Mouse (Mus musculus) brain, adult 2 months (tissue): ENCODE results near the gene Camta2.

Experiments
- DNase-seq: peaks from one replicate; pipeline ENCODE4 v3.0.0; 2011; ENCODE audit warnings: low read depth, low spot score

Camta2 gene

DNA sequence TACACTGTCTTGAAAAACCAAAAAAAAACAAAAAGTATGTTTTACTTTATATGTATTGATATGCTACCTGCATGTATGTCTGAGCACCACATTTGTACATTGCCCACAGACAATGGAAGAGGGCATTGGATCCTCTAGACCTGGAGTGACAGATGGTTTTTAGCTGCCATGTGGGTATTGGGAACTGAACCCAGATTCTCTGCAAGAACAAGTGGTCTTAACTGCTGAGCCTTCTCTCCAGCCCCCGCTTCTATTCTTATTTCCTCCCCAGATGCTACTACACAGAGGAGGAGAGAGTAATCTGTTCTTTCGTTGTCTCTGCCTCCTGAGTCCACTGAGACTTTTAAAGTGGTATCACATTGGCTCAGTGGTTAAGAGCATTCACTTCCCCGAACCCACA lies 5.6 kb upstream of the Camta2 start:
- peak; percentile 60 for DNase-seq

DNA sequence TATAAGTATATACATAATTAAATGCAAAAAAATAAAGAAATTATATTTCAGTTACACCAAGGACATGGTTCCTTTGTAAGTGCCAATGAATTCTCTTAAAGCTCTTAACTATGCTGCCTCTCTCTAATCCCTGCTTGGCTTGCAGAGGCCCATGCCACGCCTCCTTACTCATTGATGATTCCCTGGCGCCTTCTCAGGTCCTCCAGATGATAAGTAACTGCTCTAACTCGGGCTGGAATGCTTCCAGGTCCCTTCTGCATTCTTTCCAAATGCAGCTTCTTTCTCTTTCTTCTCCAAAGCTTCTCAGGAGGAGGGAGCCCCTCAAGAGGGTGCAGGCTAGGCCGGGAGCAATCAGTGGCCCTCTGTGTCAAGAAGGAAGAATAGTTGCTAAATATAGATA lies 1.7 kb upstream of the Camta2 start:
- no peak for DNase-seq

DNA sequence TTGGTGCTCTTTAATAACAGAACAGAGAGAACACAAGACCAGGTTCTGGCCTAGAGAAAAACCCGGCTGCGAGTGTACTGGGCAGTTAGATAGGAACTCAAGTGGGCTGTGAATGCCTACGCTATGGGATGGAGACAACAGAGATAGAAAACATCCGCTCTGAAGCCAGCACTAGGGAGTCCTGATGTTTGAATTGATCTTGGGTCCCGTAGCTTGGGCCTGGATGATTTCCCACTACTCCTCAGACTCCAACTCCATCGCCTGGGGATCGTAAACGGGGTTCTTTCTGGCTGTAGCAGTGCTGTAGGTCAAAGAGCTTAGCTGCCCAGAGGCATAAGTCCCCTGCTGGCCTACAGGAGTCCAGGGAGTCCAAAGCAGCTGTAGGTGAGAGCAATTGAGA lies 467 bp upstream of the Camta2 start:
- DNase-seq = no peak

DNA sequence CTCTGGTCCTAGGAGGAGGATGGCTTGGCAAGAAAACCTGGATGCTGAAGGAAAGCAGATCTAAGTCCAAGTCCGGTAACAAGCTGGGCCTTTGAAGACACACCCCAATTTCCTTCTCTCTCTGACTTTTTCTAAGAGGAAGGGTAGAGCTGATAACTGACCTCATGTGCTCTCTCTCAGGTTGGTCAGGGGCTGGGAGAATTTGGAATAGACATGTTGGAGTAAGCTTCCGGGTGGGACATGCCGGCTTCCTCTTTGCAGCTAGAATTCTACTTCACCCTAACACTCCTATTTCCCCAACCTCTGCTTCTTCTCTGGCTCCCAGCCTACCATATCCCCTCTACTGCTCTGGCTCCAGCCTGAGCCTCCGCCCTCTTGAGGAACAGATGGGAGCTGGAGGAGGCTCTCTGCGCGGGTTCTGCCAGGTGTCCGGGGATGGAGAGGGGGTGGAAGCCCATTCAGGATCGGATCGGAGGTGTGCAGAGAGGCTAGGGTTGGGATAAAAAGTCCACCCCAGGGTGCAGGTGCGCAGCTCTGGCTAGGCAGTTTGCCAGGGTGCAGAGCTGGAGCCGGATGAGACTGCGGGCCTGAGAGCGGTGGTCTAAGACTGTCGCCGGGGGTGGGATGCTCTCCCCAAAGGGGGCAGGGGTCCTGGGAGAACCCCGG lies 871 bp downstream of the Camta2 start:
- DNase-seq = peak; percentile 86

DNA sequence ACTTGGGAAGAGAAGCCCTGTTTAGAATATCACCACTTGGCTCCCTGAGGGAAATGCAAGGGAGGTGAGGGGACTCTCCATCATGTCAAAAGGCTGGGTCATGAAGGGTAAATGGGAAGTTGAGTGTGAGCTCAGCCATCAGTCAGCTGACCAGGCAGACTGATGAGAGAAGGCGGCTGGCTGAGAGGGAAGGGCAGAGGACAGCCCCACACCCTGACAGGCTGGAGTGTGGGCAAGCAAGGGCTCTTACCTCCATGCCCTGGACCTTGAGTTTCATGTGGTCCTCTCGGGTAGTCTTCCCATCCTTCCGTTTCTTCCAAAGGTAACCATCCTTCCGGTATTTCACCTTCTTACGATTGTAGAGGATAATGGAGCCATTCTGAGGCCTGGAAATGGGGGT lies 4.3 kb downstream of the Camta2 start:
- no peak for DNase-seq

DNA sequence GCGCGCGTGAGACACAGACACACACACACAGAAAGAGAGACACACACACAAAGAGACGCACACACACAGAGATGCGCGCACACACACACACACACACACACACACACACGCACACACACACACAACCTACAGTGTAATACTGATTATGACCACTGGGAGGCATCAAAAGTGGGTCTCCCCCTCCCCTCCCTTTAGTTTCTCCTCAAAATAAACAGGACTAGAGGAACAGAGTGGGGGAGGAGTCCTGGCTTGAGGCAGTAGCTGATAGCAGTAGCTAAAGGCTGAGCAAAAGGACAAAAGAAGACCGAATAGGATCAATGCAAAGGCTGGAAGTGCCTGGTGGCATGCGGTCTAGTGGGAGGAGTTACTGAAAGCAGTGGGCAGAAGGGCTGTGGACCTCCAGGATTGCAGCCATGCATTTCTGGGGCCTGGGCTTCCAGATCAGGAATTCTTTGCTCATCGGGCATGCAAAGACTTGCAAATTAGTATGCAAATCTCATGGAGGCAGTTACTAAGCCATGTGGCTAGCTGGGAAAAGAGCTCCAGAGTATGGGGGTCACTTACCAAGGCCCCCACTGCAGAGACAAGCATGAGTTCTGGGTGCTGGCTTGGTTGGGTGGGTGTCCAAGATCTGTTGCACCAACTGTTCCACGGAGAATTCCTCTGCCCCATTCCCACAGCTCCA lies 5.9 kb downstream of the Camta2 start:
- DNase-seq = peak; percentile 82

DNA sequence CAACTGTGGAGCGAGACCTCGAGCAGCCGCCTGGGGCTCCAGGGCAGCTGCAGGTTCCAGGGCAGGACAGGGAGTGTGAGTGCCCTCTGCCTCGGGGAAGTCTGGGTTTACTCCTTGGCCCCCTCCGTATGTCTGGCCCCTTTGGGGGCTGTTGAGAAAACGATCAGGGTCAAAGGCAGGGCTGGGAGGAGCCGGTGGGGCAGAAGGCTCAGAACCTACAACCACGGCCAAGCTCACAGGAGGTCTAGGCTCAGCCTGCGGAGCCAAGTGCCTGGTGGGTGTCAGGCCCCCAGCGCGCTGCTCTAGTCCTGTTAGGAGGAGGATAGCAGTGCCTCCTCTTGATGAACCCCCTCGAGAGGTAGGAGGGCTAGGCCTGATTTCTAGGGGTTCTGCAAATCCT lies 6.7 kb downstream of the Camta2 start:
- no peak for DNase-seq

DNA sequence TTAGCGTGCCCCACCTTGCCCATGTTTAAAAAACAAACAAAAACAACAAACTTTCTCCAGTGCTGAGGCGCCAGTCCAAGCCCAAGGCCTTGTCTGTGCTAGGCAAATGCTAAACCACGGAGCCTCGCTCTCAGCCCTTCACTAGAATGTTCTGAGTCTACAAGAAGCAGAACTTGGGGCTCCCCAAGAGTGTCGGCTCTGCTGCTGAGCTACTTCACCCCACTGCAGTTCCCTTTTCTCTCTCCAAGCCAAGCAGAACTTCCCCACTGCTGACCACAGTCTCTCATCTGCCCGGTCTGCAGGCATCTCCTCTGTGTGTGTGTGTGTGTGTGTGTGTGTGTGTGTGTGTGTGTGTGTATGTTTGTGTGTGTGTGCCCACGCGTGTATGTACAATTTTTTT lies 8.0 kb downstream of the Camta2 start:
- DNase-seq = peak; percentile 65

DNA sequence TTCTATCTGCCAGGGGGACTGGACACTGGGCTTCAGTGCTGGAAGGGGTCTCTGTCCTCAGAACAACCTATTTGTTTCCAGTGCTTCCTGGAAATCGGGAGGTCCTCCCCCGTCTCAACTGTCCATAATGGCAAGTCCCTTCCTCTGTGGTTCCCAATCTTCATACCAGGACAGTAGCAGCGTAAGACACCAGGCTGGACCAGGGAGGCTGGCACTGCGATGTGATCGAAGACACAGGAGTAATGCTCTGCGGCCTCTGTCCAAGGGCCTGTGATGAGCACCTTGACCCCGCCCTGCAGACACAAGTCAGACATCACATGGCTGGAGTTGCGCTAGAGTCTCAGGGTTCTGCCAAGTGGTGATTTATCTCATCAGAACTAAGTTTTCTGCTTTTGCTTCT lies 8.5 kb downstream of the Camta2 start:
- DNase-seq = no peak

DNA sequence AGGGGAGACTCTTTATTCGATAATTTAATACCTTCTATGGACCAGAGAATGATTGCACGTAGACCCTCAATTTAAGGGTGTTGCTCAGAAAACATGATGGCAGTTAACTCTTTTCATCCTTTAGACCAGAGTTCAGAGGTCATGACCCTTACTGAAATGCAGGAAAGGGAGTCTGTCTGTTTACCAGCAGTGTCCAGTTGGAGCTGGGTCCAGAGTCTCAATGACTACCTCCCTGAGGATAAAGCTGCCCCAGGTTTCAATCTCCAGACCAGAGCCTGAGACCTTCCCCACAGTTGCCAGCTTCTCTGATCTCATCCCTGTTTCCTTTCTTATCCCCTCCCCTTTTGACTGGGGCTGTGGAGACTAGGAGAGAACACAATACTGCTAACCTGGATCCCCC lies 9.3 kb downstream of the Camta2 start:
- no peak for DNase-seq

DNA sequence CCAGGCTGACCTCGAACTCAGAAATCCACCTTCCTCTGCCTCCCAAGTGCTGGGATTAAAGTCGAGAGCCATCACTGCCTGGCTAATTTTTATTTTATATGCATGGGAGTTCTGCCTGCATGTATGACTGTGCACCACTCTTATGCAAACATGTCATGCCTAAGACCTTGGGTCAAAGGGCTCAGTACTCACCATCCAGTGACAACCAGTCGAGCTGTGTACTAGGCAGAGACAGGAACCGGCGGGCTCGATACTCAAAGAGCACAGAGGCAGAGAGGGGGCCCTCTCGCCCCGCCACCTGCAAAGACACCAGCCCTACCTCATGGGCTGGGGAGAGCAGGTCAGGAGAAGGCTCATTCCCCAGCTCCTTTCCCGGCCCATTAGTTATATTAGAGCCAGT lies 9.8 kb downstream of the Camta2 start:
- no peak for DNase-seq

DNA sequence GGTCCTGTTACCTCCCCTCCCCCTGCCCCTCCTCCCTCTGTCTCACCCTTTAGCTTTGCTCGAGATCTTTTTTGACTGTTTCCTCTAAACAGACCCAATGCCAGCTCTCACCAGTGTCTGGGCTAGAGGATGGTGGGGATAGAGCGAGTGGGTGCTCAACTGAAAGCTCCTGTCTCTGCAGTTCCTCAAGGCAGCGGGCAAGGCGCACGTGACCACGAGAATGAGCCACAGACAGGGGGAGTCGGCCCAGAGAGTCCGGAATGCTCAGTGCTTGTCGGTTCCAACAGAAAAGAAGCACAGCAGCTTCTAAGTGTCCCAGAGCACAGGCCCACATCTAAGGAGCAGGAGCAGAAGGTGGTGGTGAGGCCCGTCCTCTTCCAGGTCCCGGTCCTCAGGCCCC lies 13.4 kb downstream of the Camta2 start:
- no peak for DNase-seq

DNA sequence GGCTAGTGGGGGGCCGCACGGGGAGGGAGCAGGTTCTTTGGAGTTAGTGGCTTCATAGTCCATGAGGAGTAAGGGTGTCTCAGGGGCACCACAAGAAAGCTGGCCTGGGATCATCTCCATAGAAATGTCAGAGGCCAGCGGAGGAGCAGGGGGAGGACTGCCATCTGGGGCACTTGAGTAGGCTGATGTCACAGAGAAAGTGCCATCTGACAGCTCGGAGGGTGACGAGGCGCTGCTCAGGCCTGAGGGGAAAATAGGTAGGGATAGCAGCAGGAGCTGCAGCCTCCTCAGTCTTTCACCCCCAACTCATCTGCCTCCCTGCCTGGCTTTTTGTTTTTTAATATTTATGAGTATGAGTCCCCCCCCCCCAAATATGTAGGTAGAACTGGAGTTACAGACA lies 13.9 kb downstream of the Camta2 start:
- peak; percentile 28 for DNase-seq

DNA sequence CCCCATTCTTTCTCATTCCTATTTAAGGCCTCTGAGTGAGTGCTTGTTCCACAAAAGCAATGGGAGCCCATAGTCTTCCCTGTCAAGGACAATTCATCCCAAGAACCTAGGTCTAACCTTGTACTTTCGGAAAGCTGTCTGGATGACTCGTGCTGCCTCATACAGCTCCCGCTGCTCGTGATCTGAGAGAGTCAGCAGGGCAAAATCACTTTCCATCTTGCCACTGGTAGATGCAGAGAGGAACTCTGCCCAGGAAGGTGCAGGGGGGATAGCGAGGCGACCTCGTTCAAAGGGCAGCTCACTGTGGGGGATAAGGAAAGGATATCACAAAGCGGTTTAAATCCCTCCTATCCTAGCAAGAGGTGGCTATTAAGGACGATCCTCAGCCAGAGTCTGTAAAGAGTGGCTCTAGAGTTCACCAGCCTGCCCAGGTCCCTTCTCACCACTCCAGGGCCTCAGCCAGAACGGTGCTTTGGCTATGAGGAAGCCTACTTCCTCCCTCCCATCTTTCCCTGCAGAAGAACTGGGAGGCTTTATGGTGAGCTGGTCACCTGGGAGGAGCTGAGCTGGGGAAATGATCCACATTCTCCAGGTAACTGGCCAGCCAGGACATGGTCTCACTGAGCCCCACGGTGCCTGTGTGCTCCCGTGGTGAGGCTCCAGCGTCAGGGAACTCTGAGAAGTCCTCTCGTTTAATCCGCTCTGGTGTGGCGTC lies 16.4 kb downstream of the Camta2 start:
- peak; percentile 35 for DNase-seq

DNA sequence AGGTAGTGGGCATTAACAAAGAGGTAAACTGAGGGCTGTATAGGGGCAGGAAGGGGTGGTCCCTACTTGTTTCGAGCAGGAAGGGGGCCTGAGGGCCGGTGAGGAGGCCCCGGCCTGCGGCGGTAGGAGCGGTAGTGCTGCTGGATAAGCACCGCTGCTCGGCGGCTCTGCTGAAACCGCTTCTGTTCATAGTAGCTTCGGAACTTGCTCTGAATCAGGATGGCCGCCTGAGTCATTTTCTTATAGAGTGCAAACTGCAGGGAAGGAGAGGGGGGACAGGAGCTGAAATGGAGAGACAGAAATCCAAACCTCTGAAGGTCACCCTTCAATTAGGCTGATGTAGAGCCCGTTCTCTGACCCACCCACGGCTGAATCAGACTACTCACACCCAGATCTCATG lies 17.4 kb downstream of the Camta2 start:
- peak; percentile 43 for DNase-seq

DNA sequence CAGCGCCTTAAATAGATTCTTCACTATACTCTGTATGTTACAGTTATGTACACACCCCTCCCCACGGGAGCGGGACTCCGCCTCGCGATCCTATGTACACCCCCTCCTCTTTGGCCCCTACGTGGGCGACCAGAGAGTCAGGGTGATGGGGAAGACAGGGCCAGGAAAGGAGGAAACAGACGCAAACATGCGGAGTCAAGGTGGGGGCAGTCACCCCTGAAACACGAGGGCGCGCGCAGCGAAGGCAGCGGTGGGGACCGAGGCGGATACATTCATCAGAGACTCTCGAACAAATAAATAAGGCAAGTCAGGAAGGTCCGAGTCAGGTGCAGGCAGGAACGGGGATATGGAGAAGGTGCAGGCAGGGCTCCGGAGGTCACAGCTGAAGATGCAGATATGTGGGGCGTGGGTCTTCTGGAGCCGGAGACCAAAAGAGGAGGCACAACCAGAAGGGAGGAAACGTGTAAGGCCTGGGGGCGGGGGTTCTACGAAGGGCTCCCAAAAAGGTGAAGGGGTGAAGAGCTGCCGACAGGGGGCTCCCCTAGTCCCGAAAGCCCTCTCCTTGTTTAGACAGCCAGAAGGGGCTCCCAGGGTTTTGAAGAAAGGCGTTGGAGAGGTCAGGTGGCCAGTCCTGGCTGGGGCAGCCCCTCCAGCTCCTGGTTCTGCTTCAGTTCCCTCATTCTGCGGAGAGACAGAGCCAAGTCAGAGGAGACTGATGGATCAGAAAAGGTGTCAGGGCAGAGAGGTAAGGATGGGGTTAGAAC lies 18.1 kb downstream of the Camta2 start:
- DNase-seq = peak; percentile 84

DNA sequence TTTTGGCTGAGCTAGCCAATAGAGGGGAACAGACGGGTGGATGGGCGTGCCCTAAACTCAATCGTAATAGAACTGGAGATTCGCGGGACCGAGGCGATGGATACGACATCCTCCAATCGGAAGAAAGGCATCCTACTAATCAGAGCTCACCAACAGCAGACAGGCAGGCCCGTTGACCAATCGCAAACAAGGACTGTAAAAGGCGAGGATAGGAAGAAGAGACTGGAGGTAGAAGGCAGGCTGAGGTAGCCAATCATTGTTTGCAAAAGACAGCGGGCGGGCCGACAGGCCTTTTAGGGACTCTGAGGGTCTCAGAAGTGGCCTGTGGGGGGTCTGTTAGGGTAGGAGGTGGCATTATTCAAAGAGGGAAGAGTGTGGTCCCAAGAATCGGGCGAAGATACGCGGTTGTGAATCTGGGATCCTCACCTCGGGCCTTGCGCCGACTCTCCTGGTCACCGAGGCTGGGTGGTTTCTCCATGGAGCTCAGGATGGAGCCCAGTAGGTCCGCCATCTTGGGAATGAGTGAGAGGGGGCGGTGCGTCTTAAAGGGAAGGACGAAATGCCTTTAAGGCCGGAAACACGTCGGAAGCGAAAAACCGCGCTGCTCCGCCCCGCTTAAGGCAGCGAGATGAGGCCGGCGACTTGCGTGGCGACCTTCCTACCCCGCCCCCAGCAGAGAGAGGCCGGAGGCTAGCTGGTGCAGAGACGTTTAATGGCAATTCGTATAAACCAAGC lies 19.0 kb downstream of the Camta2 start, which contains the start of gene Spag7:
Gene Spag7, minus strand, starts transcription at position 646 of the 735 bp plus-strand sequence.
- peak; percentile 100 for DNase-seq

DNA sequence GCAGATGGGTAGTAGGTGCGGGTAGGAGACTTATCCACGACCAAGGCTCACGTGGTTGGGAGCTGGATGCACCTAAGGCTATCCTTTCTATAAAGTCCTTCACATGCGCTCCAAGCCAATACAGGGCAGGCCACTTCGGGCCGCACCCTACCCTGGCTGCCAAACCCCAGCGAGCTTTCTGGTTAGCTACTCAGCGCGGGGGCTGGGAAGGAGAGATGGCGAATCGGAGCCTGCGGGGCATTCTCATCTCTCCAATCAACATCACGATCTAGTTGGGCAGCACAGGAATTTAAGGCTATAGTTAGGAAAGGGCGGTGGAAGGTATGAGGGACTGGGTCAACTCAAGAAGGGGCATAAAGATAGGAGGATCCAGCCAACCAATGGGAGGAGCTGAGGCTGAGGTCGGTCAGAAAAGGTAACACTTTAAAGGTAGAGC lies 19.6 kb downstream of the Camta2 start:
- DNase-seq = no peak

DNA sequence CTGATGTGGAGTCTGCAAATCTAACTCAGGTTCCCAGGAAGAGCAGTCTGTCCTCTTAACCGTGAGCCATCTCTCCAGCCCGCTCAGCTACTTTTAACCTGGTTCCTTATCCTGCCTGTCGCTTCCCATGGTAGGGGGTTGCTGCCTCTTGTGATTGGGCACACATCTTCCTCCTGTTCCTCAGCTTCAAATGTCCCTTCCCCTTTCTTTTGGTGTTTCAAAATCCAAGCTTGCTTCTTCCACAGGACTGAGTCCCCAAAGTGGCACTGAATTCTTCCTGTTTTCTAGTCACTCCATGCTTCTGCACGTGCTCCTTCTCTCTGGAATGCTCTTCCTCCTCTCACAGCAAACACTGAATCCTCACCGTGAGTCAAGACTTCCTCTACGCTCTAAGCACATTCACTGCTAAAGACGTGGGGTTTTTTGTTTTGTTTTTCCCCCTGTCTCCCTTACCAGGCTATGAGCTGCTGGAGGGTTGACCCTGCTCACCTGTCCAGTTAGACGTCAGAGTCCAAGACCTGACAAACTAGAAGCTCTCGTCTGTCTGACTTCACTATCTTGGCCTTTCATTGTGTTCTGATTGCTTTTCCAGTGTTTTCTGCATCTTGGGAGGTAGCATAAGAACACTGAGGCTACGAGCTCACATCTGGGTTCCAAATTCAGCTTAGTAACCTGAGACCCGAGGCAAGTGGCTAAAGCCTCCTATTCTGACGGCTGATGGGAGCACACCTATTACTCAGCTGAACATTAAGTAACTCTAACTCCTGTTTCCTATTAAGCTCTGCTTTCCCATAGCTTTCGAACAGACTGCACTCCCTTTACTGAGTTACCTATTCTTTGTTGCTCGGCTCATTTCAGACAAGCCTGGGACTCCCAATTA lies 20.4 kb downstream of the Camta2 start:
- no peak for DNase-seq

DNA sequence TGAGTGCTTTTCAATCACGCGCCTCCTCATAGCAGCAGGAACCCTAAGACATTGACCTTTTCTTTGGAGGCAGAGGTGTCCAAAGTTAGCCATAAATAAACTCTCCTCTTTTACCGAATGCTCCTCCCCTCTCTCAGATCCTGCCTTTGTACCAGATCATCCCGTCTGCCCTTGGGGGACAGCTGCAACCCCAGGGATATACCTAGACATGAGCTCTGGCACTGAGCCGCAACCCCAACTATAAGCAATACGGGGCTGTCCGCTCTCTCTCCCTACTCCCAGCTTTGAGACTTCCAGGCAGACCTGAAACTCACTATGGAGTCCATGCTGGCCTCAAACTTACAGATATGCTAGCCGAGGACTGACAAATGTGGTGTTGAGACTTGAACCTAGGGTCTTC lies 21.2 kb downstream of the Camta2 start:
- DNase-seq = no peak
